Mouse (Mus musculus): ENCODE measurements around the gene Tpd52l2.
"Not testable (repeated sequence)": the region's sequence is repeated elsewhere in the genome, so short reads cannot be mapped to it uniquely, and the experiment has no call there.

Tpd52l2 gene

GRCm38 (mm10) chr2:181487338-181488277 is 9.3 kb upstream of the Tpd52l2 start:
- no peak for DNase-seq (ENCODE audit: low spot score)

DNA sequence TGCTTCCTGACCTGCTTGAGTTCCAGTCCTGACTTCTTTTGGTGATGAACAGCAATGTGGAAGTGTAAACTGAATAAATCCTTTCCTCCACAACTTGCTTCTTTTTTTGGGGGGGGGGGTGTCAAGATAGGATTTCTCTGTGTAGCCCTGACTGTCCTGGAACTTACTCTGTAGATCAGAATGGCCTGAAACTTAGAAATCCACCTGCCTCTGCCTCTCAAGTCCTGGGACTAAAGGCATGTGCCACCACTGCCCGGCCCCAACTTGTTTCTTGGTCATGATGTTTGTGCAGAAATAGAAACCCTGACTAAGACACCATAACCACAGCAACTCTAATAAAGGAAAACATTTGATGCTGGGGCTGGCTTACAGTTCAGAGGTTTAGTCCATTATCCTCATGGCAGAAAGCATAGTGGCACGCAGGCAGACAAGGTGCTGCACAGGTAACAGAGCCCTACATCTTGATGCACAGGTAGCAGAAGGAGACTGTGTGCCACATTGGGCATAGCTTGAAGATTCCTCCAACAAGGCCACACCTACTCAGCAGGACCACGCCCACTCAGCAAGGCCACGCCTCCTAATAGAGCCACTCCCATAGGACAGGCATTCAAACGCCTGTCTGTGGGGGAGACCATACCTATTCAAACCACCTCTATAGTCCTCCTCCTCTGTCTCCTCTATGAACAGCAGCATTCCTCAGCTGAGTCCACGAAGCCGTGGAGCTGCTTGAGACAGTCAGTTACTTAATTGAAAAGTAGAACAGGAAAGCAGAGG is 5.3 kb upstream of the Tpd52l2 start:
- no peak for DNase-seq (ENCODE audit: low spot score)

DNA sequence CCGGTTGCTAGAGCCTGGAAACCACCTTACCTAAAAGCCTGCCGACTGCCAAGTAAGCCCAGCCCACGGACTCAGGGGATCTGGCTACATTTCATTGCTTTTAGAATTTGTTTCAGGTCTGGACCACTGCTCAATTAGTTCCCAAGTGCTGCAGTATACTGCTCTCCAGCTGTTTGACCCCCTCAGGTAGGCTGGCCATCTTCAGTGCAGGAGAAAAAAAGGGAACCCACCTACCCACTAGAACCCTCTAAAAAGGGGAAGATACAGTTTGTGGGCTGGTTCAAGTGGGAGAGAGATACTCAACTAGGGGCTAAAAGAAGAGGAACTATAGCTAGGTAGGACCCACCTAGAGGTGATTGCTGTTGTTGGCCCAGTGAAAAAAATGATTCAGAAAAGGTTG is 4.7 kb upstream of the Tpd52l2 start:
- DNase-seq (ENCODE audit: low spot score): no peak

DNA sequence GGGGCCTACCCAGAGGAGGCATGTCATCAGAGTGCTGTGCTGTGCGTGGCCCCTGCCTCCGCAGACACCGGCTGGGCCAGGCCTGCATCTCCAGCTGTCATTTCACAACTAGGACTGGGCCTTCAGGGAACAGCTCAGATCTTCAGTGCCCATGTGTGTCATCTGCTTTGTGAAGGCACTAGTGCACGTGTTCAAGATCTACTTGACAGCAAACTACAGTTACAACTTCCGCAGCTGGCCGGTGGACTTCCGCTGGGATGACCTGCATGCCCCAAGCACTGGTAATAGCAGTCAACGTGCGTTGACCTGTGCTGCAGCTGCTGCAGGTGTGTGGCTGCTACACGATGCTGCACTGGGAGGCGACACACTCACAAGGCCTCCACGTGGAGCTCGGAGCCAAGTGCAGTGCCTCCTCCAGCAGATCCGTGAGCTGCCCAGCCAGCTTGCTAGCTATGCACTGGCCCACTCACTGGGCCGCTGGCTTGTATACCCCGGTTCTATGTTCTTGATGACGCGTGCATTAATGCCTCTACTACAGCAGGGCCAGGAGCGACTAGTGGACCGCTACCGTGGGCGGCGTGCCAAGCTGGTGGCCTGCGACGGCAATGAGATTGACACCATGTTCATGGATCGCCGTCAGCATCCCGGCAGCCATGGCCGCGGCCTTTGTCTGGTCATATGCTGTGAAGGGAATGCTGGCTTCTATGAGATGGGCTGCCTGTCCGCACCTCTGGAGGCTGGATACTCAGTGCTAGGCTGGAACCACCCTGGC is 3.6 kb upstream of the Tpd52l2 start, which contains the start of gene Abhd16b:
Abhd16b (plus strand) TSS at position 51 of the 772 bp plus-strand sequence.
- no peak for DNase-seq (ENCODE audit: low spot score)

- no peak for DNase-seq (ENCODE audit: low spot score)
These were observed 2.5 kb upstream of the Tpd52l2 start for GRCm38 (mm10) chr2:181494266-181494945.

DNA sequence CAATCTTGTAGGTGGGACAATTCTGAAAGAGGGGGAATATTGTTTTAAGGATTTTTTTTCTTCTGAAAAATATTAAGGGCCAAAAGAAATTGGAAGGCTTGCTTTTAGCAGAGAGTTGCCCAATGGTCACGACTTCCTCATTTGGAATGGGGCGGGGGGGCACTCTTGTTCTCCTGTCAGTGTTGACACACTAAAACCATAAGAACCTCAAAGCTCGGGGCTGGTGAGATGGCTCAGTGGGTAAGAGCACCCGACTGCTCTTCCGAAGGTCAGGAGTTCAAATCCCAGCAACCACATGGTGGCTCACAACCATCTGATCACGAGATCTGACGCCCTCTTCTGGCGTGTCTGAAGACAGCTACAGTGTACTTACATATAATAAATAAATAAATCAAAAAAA is 1.1 kb upstream of the Tpd52l2 start:
- not testable (repeated sequence) for DNase-seq (ENCODE audit: low spot score)

- no peak for DNase-seq (ENCODE audit: low spot score)
These were observed 661 bp upstream of the Tpd52l2 start for GRCm38 (mm10) chr2:181496281-181496680.

GRCm38 (mm10) chr2:181497548-181497875 is 570 bp downstream of the Tpd52l2 start:
- DNase-seq (ENCODE audit: low spot score): no peak

DNA sequence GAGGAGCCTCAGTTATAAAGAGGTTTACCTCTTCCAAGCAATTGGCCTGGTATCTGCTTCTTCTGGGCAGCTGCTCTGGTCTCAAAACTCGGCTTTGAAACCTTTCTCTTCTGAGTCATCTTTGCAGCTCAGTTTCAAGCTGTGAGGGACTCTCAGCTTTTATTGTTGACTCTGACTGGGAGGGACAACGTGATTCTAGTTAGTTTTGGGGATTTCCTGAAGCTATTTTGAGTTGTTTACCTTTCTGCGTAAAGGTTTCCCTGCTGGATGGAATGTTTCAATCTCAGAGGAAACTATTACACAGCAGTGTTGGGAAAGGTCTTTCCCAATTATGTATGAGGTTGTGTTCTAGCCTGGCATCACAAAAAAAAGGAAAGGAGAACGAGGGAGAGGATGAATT is 1.7 kb downstream of the Tpd52l2 start:
- DNase-seq (ENCODE audit: low spot score): no peak

- no peak for DNase-seq (ENCODE audit: low spot score)
These were observed 12.2 kb downstream of the Tpd52l2 start for GRCm38 (mm10) chr2:181509191-181509590.

DNA sequence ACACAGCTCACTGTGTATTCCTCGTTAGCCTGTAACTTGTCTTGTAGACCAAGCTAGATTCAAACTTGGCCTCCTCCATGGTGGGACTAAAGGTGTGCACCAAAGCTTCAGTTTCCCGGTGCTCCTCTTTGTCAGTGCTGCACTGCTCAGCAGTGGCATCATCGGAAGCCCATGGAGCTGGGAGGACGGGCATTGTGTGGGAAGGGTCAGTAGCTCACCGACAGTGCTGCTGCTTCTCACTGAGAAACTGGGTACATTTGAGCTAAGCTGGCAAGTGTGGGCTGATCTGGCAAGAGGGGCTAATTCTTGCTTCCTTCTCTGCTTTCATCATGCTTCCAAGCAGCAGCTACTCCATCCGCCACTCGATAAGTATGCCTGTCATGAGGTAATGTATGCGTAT is 14.3 kb downstream of the Tpd52l2 start:
- DNase-seq (ENCODE audit: low spot score): no peak

DNA sequence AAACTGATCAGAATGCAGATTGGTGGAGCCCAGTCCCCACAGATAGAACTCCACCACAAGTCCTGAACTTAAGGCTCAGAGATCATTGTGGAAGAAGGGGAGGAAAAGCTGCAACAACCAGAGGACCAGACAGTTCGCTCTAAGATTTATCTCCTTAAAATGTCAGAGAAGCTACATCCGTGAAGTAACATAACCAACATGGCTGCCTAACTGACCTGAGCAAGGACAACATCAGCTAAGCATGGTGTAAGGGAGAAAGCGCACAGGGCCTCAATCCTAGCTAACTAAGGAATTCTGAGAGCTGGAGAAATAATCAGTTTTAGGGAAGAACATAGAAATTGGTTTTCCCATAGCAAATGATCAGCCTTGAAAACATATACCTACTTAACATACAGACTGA is 22.3 kb downstream of the Tpd52l2 start:
- no peak for DNase-seq (ENCODE audit: low spot score)

GRCm38 (mm10) chr2:181520118-181520935 is 23.4 kb downstream of the Tpd52l2 start, which contains the start of gene Dnajc5:
Gene Dnajc5, plus strand, starts transcription at chr2:181520485.
- DNase-seq (ENCODE audit: low spot score): peak; percentile 87

- no peak for DNase-seq (ENCODE audit: low spot score)
These were observed 23.9 kb downstream of the Tpd52l2 start for GRCm38 (mm10) chr2:181520936-181521227.

- DNase-seq (ENCODE audit: low spot score): no peak
These were observed 24.5 kb downstream of the Tpd52l2 start for GRCm38 (mm10) chr2:181521491-181521890.

- DNase-seq (ENCODE audit: low spot score): no peak
These were observed 25.9 kb downstream of the Tpd52l2 start for GRCm38 (mm10) chr2:181522811-181523210.

DNA sequence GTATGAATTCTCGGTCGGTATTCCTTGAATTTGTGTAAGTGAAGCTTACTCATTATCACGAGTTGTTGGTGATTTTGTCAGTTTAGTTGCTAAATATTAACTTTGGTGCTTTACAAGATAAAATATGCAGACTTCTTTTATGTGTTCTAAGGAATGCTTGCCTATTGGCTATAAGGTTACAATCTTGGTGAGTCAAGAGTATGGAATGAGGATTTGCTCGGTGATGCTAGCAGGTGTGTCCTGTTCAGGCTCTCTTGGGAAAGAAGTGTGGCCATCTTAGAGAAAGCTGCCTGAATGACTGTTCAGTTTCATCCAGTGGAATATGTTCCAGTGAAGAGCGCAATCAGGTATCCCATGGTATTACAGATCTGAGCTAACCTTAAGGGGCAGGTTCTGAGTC is 28.6 kb downstream of the Tpd52l2 start:
- no peak for DNase-seq (ENCODE audit: low spot score)

GRCm38 (mm10) chr2:181529076-181529475 is 32.1 kb downstream of the Tpd52l2 start:
- DNase-seq (ENCODE audit: low spot score): no peak

- DNase-seq (ENCODE audit: low spot score): no peak
These were observed 35.6 kb downstream of the Tpd52l2 start for GRCm38 (mm10) chr2:181532589-181532988.

GRCm38 (mm10) chr2:181536410-181536809 is 39.5 kb downstream of the Tpd52l2 start:
- no peak for DNase-seq (ENCODE audit: low spot score)

GRCm38 (mm10) chr2:181537444-181538047 is 40.6 kb downstream of the Tpd52l2 start:
- DNase-seq (ENCODE audit: low spot score): no peak
